Mouse (Mus musculus): ENCODE results near the gene Cep350. TPM values are rescaled to one million over a fixed set of nuclear protein-coding genes. Genes with fewer than 3 reads are reported as not detected.

Gene Cep350
- polyA plus RNA-seq (2012; rRNA removed): 12.0 and 12.1 TPM in 2 replicates

GRCm38 (mm10) chr1:155973068-155973718 is at the start of gene Cep350:
TSS of gene Cep350 (minus strand) at chr1:155973255.

GRCm38 (mm10) chr1:155812581-155813499 is 160.2 kb downstream of the Cep350 start, which contains the start of gene Qsox1:
TSS of gene Qsox1 (minus strand) at chr1:155812889.

Other genes with a start within 250 kb of the Cep350 start
- gene Lhx4, start 221.6 kb downstream of the Cep350 start, polyA plus RNA-seq (2012; rRNA removed): 1.1 and 2.0 TPM in 2 replicates
- gene Qsox1, start 160.4 kb downstream of the Cep350 start, polyA plus RNA-seq (2012; rRNA removed): 31.7 and 38.4 TPM in 2 replicates
- 58.6 and 59.3 TPM in 2 replicates for gene Tor1aip2, start 62.1 kb upstream of the Cep350 start, polyA plus RNA-seq (2012; rRNA removed)
- gene Tor1aip1, start 63.2 kb upstream of the Cep350 start, polyA plus RNA-seq (2012; rRNA removed): 17.3 and 18.6 TPM in 2 replicates
- 2.1 and 2.8 TPM in 2 replicates for gene Fam163a, start 231.8 kb upstream of the Cep350 start, polyA plus RNA-seq (2012; rRNA removed)

All from central nervous system, embryonic 14 days (tissue).